Mouse (Mus musculus): ENCODE measurements around the gene Olfr518.

Gene Olfr518

DNA sequence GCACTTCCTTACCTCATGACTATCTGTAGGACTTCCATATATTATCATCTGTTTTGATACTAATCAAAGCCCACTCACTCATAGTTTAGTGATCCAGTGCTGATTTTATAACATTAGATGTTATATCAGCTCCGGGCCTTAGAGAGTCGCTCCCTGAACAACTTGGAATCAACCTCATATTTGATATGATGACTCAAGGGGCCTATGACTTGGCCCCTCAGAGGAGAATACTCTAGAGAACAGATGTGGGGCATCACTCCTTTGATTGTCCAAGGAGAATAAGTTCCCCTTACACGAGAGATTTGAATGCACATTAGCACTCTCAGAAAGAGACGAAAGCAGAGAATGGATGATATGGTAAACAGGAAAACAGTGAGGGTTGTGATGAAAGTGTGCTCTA, at the start of gene Olfr518:
Gene Olfr518 (minus strand): TSS at position 101 of the 400 bp plus-strand sequence.
- DNase-seq (ENCODE audit: extremely low spot score, low read depth, low spot score), result no peak

DNA sequence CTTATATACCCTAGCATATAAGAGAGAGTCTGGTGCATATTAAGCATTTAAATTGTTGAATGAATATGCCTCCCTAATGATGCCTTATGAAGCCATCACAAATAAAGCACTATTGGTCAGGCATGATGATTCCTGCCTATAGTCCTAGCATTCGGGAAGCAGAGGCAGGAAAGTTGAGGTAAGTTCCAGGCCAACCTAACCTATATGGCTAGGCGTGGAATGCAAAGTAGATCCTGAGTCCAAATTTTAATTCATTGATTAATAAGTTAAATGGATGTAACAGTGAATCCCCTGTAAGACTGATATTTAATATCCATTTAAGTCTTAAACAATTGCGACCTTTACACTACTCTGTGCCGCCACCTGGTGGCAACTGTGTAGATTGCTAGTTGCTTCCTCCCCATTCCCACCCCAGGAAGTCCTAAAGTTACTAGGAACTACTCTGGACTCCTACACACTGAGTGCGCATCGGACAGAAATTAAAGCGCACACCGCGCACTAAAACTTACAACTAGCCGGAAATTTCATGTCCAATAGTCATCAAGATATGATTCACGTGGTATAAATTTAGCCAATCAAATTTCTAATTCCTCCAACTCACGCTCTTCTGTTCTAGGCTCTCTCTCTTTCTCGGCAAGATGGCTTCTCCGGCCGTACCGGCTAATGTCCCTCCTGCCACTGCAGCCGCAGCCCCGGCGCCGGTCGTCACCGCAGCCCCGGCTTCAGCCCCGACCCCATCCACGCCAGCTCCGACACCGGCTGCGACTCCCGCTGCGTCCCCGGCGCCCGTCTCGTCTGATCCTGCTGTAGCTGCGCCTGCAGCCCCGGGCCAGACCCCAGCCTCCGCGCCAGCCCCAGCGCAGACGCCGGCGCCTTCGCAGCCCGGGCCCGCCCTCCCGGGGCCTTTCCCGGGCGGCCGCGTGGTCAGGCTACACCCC, 49.3 kb upstream of the Olfr518 start, which contains the start of gene Eif3f:
Gene Eif3f (plus strand): TSS at position 624 of the 938 bp plus-strand sequence.
- DNase-seq (ENCODE audit: extremely low spot score, low read depth, low spot score), result peak; percentile 98

DNA sequence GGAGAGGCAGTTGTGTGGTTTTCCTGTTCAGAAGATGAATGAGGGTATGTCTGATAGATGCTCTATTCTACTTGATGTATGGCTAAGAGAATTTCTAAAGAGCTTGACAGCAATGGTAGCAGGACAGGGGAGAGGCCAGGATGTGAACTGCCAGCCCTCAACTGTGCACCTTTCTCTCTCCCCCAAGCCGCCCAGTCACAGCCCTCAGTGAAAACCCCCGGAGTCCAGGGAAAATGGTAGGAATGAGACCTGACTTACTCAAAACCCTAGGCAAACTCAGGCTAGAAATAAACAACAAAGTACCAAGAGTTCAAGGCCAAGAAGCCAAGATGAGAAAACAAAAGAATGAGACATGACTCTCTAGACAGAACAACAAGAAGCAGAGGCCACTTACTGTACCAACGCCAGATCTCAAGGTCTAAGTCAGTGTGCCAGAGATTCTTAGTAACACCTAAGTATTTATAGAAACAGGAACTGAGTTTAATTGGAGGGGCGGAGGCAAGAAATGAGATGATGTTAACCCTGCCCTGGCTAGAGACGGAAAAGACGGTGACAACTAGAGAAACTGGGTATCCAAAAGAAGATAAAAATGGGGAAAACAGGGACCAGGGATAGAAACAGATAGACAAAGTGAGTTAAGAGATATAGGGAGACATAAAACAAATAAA, 45.1 kb upstream of the Olfr518 start, which contains the start of gene Nlrp10:
Gene Nlrp10 (minus strand): TSS at position 453 of the 668 bp plus-strand sequence.
- DNase-seq (ENCODE audit: extremely low spot score, low read depth, low spot score), result no peak

DNA sequence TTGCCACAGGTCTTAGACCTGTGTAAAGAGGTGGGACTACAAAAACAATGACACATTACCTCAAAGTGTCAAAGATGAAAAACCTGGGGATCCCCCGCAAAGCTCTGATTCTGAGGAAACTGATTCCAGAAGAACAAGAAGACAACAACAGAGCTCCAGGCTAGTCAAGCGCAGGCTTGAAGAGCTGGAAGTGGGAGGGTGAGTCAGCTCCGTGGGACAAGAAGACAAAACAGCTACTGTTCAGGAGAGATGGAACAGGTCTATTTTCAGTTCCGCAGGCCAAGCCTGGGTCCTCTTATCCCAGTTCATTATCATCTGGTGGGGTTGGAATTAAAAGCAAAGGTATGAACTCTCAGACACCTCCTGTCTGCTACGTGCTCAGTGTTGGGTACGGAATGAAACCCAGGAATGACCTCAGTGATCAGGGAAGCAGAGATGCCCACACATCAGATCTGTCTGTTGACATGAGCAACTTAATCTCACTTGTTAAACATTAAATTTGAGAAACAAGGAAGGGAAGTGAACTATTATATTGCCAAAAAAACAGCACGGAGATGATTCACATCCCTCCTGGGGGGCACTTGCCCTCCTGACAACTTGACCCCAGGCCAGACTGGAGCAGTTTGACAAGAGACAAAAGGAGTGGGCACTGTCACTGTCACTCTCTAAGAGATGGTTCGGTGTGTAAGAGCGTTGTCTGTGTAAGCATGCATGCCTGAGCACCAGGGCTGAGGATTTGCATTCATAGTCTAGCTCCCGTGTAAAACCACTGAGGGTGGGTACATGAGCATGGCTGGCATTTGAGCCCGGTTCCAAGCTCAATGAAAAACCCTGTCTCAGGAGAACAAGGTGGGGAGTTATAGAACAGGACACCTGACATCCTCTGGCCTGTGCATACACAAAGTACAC, 43.7 kb upstream of the Olfr518 start:
- DNase-seq (ENCODE audit: extremely low spot score, low read depth, low spot score), result no peak

DNA sequence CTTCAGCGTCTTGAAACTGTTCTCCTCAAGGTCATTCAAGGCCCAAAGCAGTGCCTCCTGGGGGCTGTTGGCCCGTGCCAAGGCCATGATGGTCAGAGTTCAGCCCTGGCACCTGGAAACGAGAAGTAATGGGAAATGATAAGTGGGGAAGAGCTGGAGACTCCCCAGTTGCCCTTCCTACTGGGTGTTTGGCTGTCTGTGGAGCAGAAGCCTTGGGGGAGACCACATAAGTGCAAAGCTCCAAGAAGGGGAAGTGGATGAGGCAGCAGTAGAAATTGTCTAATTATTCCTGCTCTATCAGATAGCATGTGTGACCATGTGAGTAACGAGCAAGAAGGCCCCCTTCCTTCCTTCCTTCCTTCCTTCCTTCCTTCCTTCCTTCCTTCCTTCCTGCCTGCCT, 42.2 kb upstream of the Olfr518 start:
- DNase-seq (ENCODE audit: extremely low spot score, low read depth, low spot score), result no peak

DNA sequence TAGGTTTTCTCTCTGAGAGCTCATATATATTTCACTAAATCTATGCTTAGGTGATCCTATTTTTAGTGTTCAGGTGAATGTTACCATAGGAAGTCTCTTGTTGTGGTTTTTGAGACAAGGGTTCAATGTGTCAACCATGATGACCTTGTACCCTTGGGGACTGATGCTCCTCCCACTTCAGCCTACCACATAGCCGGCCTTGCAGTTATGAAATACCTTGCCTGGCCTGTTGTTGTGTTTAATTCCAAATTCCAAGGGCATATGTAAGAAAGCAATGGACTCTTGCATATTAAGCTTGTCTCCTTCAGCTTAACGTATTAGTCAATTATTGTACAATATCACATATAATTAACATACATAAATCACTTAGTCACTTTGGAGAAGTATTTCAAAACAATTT, 19.2 kb upstream of the Olfr518 start:
- no peak for DNase-seq (ENCODE audit: extremely low spot score, low read depth, low spot score)

DNA sequence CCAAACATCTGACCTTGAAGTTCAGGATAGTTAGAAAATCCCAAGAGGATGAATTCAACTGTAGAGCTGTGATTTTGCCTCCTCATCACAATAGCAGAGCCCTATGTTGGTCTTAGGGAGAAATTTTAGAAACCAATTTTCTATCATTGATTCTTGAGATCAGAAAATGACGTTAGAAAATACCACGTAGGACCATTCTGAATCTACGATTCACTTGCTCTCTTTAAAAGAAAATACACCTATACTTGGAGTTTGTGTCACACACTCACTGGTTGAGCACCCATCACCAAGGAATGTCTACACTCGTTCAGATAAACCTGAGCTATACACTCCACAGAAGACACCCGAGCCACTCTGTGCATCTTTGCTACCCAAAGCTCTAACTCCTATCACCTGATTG, 9.5 kb upstream of the Olfr518 start, which contains the start of gene Olfr519:
Gene Olfr519 (minus strand): TSS at position 101 of the 400 bp plus-strand sequence.
- DNase-seq (ENCODE audit: extremely low spot score, low read depth, low spot score), result no peak

DNA sequence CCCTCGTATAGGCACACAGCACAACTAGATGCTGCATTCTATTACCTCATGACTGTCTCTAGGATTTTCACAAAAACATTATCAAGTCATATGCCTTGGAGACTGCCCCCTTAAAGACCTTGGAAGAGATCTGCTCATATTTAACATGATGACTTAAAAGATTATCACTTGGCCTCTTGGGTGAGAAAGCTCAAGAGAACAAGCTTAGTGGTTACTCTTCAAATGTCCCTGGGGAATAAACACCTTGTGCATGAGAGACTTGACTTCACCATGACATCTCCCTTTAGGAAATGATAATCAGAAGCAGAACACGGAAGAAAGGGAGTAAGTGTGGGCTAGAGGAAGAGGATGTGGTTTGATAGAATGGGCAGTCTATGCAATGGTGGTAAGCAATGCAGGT, 12.5 kb downstream of the Olfr518 start, which contains the start of gene Olfr517:
Gene Olfr517 (minus strand): TSS at position 101 of the 400 bp plus-strand sequence.
- no peak for DNase-seq (ENCODE audit: extremely low spot score, low read depth, low spot score)

DNA sequence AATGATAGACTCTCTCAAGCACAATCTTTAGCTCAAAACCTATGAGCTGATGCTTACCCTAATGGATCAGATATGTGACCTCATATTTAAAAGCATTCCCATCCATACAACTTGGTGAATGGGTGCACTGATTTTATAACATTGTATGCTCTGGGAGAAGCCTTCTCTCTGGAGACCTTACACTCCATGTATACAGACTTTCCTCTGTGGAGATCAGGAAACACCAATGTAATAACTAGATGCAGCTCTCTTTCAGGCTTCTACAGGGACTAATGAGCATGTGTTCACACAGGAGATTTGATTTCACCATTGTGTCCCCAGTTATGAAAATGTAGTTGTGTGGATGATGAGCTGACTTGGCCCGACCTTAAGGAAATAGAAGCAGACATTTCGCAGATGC, 34.4 kb downstream of the Olfr518 start, which contains the start of gene Olfr516:
Gene Olfr516 (minus strand): TSS at position 101 of the 400 bp plus-strand sequence.
- DNase-seq (ENCODE audit: extremely low spot score, low read depth, low spot score), result no peak
